Mouse (Mus musculus) myocyte (in vitro differentiated cells): ENCODE data around the gene Sh3bp5.

Source experiments
- POLR2A ChIP-seq: IDR thresholded peaks from one replicate; pipeline ENCODE4 v1.6.1; 2011; ENCODE audit warnings: low read depth, mild to moderate bottlenecking, control low read depth, moderate library complexity; ENCODE audit not compliant: insufficient read length
- POLR2AphosphoS2 ChIP-seq: IDR thresholded peaks from one replicate; pipeline ENCODE4 v1.6.1; 2011; ENCODE audit warnings: low read depth, control low read depth; ENCODE audit not compliant: insufficient read length

- TF ChIP-seq POLR2A (no peak), POLR2AphosphoS2 (no peak)
Observed at GRCm38 (mm10) chr14:31343241-31343640, 92.6 kb downstream of the Sh3bp5 start.
